Mouse (Mus musculus): Measurements from ENCODE around the gene Lrrc38.
"Not testable (repeated sequence)": the region's sequence is repeated elsewhere in the genome, so short reads cannot be mapped to it uniquely, and the experiment has no call there.

Gene Lrrc38

DNA sequence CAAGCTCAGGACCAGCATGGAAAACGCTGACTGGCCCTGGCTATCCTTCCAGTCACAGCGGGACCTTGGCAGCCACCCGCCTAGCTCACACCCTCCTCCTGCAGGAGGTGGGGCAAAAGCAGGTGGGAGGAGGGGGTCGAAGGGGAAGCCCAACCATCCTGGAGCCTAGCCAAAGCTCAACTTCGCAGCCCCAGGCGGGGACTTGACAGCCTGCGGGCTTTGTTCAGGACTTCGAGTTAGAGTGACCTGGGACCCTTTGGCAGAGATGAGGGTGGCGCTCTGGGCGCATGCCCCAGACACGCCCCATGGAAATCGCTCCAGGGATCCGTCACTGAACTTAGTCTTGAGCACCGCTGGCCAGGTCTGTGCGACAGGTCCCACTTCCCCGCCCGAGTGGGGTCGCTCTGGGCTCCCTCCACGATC is at the start of gene Lrrc38:
Lrrc38 (plus strand) TSS at position 274 of the 423 bp plus-strand sequence.
- peak; percentile 18 for DNase-seq

- no peak for DNase-seq
These were observed 49.4 kb upstream of the Lrrc38 start for GRCm38 (mm10) chr4:143300113-143300688.

- no peak for DNase-seq
These were observed 48.5 kb upstream of the Lrrc38 start for GRCm38 (mm10) chr4:143301042-143301441.

- no peak for DNase-seq
These were observed 47.7 kb upstream of the Lrrc38 start for GRCm38 (mm10) chr4:143301875-143302274.

- DNase-seq, result no peak
These were observed 47.2 kb upstream of the Lrrc38 start for GRCm38 (mm10) chr4:143302279-143302890.

- no peak for DNase-seq
These were observed 44.5 kb upstream of the Lrrc38 start for GRCm38 (mm10) chr4:143305031-143305430.

GRCm38 (mm10) chr4:143305987-143306772 is 43.4 kb upstream of the Lrrc38 start:
- no peak for DNase-seq

GRCm38 (mm10) chr4:143311341-143311740 is 38.2 kb upstream of the Lrrc38 start:
- no peak for DNase-seq

- no peak for DNase-seq
These were observed 36.3 kb upstream of the Lrrc38 start for GRCm38 (mm10) chr4:143313299-143313698.

GRCm38 (mm10) chr4:143324176-143324924 is 25.2 kb upstream of the Lrrc38 start:
- no peak for DNase-seq

GRCm38 (mm10) chr4:143324925-143325624 is 24.5 kb upstream of the Lrrc38 start:
- no peak for DNase-seq

GRCm38 (mm10) chr4:143325625-143325941 is 24.0 kb upstream of the Lrrc38 start:
- peak; percentile 93 for DNase-seq

DNA sequence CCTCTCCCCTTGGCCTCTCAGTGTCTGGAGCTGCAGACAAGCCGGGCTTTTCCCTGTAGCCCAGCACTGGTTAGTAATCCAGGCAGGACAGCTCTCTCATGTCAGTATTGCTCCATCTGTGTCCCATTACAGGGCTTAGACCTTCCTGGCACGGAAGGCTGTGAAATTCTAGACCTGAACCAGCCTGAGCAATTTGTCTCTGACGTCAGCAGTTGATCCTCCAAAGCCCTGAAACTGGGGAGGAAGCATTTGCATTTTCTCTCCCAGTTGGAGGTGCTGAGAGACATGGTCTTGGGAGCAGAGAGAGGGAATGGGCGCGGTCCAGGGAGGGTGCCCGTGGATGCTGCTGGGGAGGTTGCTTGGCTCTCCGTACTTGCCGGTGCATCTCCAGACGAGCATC is 19.0 kb upstream of the Lrrc38 start:
- DNase-seq, result no peak

GRCm38 (mm10) chr4:143331787-143332186 is 17.8 kb upstream of the Lrrc38 start:
- no peak for DNase-seq

GRCm38 (mm10) chr4:143334145-143334544 is 15.4 kb upstream of the Lrrc38 start:
- no peak for DNase-seq

GRCm38 (mm10) chr4:143334995-143335394 is 14.6 kb upstream of the Lrrc38 start:
- DNase-seq, result no peak

GRCm38 (mm10) chr4:143336096-143336495 is 13.5 kb upstream of the Lrrc38 start:
- DNase-seq, result no peak

DNA sequence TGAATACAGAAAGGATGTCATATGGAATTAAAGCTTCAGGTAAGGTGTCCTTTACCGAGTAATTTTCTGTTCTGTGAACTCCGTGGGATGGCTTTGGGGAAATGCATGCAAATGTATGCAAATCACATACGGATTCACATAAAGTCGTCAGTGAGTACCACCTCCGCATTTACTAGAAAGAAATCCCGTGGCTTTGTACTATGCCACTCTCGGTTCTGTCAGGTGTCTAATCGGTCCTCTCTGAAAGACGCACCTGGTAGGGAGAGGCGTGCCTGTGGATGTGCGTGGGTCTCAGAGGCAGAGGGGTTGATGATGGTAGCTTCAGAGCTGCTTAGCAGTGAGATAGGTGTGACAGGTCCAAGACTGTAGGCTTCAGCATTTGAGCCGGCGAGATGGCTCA is 9.7 kb upstream of the Lrrc38 start:
- DNase-seq, result no peak

DNA sequence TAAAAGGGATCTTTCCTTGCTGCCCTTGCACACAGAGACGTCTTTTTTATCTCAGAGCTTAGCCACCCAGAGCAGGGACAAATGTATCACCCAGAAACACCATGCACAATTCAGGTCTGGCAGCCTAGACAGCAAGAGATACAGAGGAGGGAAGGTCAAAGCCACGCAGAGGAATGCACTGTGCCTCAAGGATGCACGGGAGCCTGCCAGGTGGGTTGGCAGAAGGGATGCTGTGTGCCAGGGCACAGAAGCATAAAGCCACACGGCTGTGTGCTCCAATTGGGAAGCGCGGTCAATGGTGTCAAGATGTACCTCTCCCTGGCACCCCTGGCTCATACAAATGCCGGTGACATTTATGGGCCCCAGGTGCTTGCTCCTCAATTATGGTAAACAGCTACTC is 8.1 kb upstream of the Lrrc38 start:
- DNase-seq, result no peak

- not testable (repeated sequence) for DNase-seq
These were observed 4.1 kb upstream of the Lrrc38 start for GRCm38 (mm10) chr4:143345491-143345890.

DNA sequence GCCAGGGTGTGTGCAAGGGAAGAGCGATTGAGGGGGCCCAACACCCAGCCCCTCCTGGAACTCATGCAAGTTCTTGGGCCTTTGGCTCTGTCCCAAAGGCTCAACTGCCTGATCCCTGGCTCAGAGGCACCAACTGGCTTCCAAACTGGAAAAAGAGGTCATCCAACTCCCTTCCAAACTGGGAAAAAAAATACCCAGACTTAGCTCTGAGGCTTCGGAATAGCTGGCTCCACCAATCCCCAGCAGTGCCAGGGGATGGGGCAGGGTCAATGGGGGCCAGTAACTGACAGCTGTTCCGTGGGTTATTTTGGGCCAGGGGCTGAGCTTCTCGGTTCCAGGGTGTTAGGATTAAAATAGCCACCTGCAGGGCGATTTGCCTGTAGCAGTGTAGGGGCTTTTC is 879 bp upstream of the Lrrc38 start:
- DNase-seq, result no peak

- DNase-seq, result peak; percentile 21
These were observed 774 bp downstream of the Lrrc38 start for GRCm38 (mm10) chr4:143350047-143351015.

Measured in right cerebral cortex, postnatal 4 days (tissue).